Mouse (Mus musculus) T-cell, adult 66 days (primary cell): ENCODE results near the gene Olfr485. TPM values are rescaled to one million over a fixed set of nuclear protein-coding genes. Genes with fewer than 3 reads are reported as not detected.

ENCODE experiments used
- total RNA-seq, 2 experiments: library from RNA; stranded (reverse); gene quantifications; 3 replicates in 1 of 2; 4 replicates in 1 of 2; pipeline ENCODE4 v1.2.4; 2023

Gene Olfr485
- total RNA-seq, result not detected

GRCm38 (mm10) chr7:108159771-108160170 lies at the start of gene Olfr485:
Gene Olfr485, minus strand, starts transcription at chr7:108159871.

GRCm38 (mm10) chr7:108172642-108173041 lies 13.0 kb upstream of the Olfr485 start, which contains the start of gene Olfr486:
Gene Olfr486, minus strand, starts transcription at chr7:108172742.

DNA sequence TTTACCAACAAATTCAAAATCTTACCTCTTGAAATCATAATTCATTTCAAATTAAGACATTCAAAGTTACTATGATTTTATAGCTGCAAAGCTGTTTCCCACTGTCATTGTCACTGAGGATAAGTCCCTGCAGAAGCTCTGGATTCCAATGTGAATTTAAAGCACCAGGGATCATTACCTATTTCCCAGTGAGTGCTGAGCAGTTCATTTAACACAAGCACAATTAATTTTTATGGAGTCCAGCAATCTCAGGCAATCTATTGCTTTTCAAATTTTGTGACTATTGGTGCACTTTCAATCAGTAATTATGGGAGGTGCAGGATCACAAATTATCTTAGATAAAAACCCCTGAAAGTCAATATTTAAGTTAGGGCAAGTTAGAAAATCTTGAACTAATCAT lies 32.3 kb downstream of the Olfr485 start, which contains the start of gene Olfr484:
TSS of gene Olfr484 (minus strand) at position 101 of the 400 bp plus-strand sequence.

Other genes starting within 250 kb of the Olfr485 start
- not detected for gene Olfr473, start 229.4 kb downstream of the Olfr485 start, total RNA-seq
- gene Olfr474, start 205.2 kb downstream of the Olfr485 start, total RNA-seq, result not detected
- not detected for gene Olfr476, start 195.1 kb downstream of the Olfr485 start, total RNA-seq
- gene Olfr477, start 173.2 kb downstream of the Olfr485 start, total RNA-seq, result not detected
- gene Olfr478, start 125.9 kb downstream of the Olfr485 start, total RNA-seq, result not detected
- gene Olfr479, start 109.2 kb downstream of the Olfr485 start, total RNA-seq, result not detected
- not detected for gene Olfr480, start 92.5 kb downstream of the Olfr485 start, total RNA-seq
- gene Olfr481, start 80.0 kb downstream of the Olfr485 start, total RNA-seq, result not detected
- gene Olfr482, start 62.3 kb downstream of the Olfr485 start, total RNA-seq, result 1 to 10 TPM; 1.8 to 2.3 TPM
- not detected for gene Olfr483, start 59.0 kb downstream of the Olfr485 start, total RNA-seq
- gene Olfr484, start 32.4 kb downstream of the Olfr485 start, total RNA-seq, result not detected
- not detected for gene Olfr486, start 12.9 kb upstream of the Olfr485 start, total RNA-seq
- not detected for gene Olfr487, start 54.8 kb upstream of the Olfr485 start, total RNA-seq
- not detected for gene Olfr488, start 98.5 kb upstream of the Olfr485 start, total RNA-seq
- gene Olfr490, start 129.1 kb upstream of the Olfr485 start, total RNA-seq, result not detected
- gene Olfr491, start 153.6 kb upstream of the Olfr485 start, total RNA-seq, result not detected
- not detected for gene Olfr492, start 163.8 kb upstream of the Olfr485 start, total RNA-seq
- not detected for gene Olfr493, start 187.1 kb upstream of the Olfr485 start, total RNA-seq
- not detected for gene Olfr494, start 205.5 kb upstream of the Olfr485 start, total RNA-seq
- gene Olfr495, start 233.3 kb upstream of the Olfr485 start, total RNA-seq, result not detected